Mouse (Mus musculus) brain, embryonic 14.5 days (tissue): ENCODE data around the gene Notch2.

Experiments used
- CTCF ChIP-seq: fragments of 200-500 bp; IDR thresholded peaks from 2 replicates; pipeline ENCODE4 v1.5.1; 2012; ENCODE audit warnings: inconsistent platforms, mild to moderate bottlenecking, moderate library complexity, borderline replicate concordance; ENCODE audit not compliant: insufficient read depth, insufficient read length; ENCODE audit errors: extremely low read depth
- POLR2A ChIP-seq: fragments of 200-500 bp; IDR thresholded peaks from 2 replicates; pipeline ENCODE4 v1.6.1; 2012; ENCODE audit warnings: mild to moderate bottlenecking, inconsistent platforms, borderline replicate concordance; ENCODE audit not compliant: poor library complexity, insufficient read depth, insufficient read length, severe bottlenecking; ENCODE audit errors: extremely low read depth

DNA sequence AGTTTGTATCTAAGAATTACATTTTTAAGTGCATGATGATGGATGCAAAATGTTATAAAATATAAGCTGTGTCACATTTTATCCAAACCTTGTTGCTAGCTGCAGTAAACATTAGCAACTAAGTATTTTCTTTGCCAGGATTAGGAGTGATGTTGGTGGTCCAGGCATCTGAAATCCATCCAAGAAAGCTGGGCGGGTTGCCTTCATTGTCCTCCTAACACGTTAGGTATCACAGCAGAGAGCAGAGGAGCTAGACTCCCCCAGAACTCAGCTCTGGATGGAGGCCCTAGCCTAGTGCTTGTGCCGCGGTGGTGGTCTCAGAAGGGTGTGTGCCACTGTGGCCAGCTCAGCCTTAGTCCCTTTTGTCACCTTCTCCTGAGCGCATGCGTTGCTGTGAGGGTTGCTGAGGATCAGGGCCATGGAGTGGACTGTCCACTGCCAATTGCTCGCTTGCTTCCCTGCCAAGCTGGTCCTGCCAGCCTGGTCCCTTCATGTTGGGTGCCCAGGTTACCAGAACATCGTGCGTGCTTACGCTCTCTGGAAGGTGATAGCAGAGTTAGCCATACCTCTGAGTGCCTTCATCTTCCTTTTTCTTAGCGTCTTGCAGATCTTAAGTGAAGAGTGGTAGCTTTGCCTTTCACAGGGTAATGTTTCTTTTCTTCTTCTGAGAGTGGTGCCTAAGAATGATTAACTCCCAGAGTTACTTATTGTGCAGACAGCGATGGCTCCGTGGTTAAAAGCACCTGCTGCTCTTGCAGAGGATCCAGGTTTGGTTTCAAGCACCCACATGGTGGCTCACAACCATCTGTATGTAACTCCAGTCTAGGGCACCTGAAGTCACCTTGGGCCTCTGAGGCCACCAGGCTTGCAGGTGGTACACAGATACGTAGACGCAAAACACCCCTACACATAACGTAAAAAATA, 39.4 kb downstream of the Notch2 start:
- TF ChIP-seq CTCF = no peak
- no peak for TF ChIP-seq POLR2A
